Mouse (Mus musculus): ENCODE data around the gene Nxn.

GRCm38 (mm10) chr11:76388711-76389110 is 10.2 kb downstream of the Nxn start:
- TF ChIP-seq UBTF (IDR thresholded peaks at IDR 0.05; ENCODE audit: borderline replicate concordance, insufficient read depth, low read depth, low read length) (no peak), POLR2A (IDR thresholded peaks at IDR 0.05; ENCODE audit: control insufficient read depth in 1 of 2, insufficient read depth in 1 of 2, low read depth in 1 of 2, low read length in 2 of 2, poor library complexity in 1 of 2) (no peak), EP300 (IDR thresholded peaks at IDR 0.05; ENCODE audit: low read depth in 1 of 2, low read length in 2 of 2) (no peak), POLR2AphosphoS2 (IDR thresholded peaks at IDR 0.05; ENCODE audit: low read length) (no peak), MAFK (IDR thresholded peaks at IDR 0.05; ENCODE audit: borderline replicate concordance, low read depth, low read length) (no peak), USF2 (IDR thresholded peaks at IDR 0.05; ENCODE audit: borderline replicate concordance in 1 of 2, insufficient read depth in 1 of 2, low read depth in 1 of 2, low read length in 2 of 2) (no peak), E2F4 (IDR thresholded peaks at IDR 0.05; ENCODE audit: borderline replicate concordance, low read depth, low read length) (no peak), CTCF (IDR thresholded peaks at IDR 0.05 in 2 of 3, conservative IDR thresholded peaks at IDR 0.05 in 1 of 3; ENCODE audit: control insufficient read depth in 1 of 3, insufficient read depth in 1 of 3, low read depth in 2 of 3, low read length in 3 of 3, poor library complexity in 1 of 3, severe bottlenecking in 1 of 3) (no peak), NRF1 (IDR thresholded peaks at IDR 0.05; ENCODE audit: insufficient read depth, low read depth, low read length, poor library complexity, severe bottlenecking) (no peak), JUND (IDR thresholded peaks at IDR 0.05; ENCODE audit: low read depth, low read length) (no peak), BHLHE40 (IDR thresholded peaks at IDR 0.05; ENCODE audit: borderline replicate concordance, low read depth, low read length) (no peak), GATA1 (IDR thresholded peaks at IDR 0.05; ENCODE audit: low read depth, low read length) (no peak), HCFC1 (IDR thresholded peaks at IDR 0.05; ENCODE audit: low read depth, low read length) (no peak)
